Comparison of ENCODE assay signal across 7 mouse cellular contexts in genomic region chr5:99977516-99978301, GRCm38 (mm10). TPM values are rescaled to one million over a fixed set of nuclear protein-coding genes. Genes with fewer than 3 reads are reported as not detected.
DNase-seq lines count a peak whose midpoint lies in the region; ATAC-seq and TF ChIP-seq lines count a peak whose summit lies in the region.

No protein-coding gene starts in this region.

- H3K27ac ChIP-seq in intestine, embryonic 14.5 days (ENCODE audit: low read depth), result peak overlapping the region; percentile 100
- peak overlapping the region; percentile 100 for H3K27ac ChIP-seq in midbrain, embryonic 10.5 days (replicated peaks)
- peak overlapping the region; percentile 71 for H3K27ac ChIP-seq in small intestine, adult 2 months (ENCODE audit: insufficient read depth, low read depth, low read length)

- DNase-seq in adrenal gland, adult 18-20 months (ENCODE audit: low spot score in 2 of 2), result peak; percentile 68 to 74
- peak; percentile 86 for DNase-seq in embryo, embryonic 10.5 days (ENCODE audit: low spot score)
- peak; percentile 84 for DNase-seq in gastrocnemius, postnatal 14 days
- DNase-seq in intestine, embryonic 14.5 days (ENCODE audit: low spot score), result peak; percentile 88
- peak; percentile 66 to 76 for DNase-seq in left cerebral cortex, postnatal 36 days (ENCODE audit: low spot score in 2 of 2)
- peak; percentile 83 for DNase-seq in midbrain, embryonic 10.5 days (ENCODE audit: low spot score)

- under 1% methylated on average over 50 of the region's 50 CpGs for WGBS in intestine, embryonic 14.5 days
- under 1% methylated on average over 47 of the region's 50 CpGs for WGBS in midbrain, embryonic 10.5 days
- WGBS in small intestine, adult 2 months, result 1% methylated on average over 48 of the region's 50 CpGs

- peaks cover 29% of the 10 kb centered on the region for H3K4me1 ChIP-seq in intestine, embryonic 14.5 days (replicated peaks; ENCODE audit: control insufficient read depth, insufficient read depth, low read length)
- peaks cover 43% of the 10 kb centered on the region for H3K4me1 ChIP-seq in midbrain, embryonic 10.5 days
- peaks cover 8% of the 10 kb centered on the region; the same call in 1 of the 2 replicates for H3K4me1 ChIP-seq in small intestine, adult 2 months (ENCODE audit: control insufficient read depth, insufficient read depth, insufficient read length, low read length)

- peak overlapping the region; percentile 99 for H3K9ac ChIP-seq in intestine, embryonic 14.5 days (ENCODE audit: low read length)

- peak; percentile 58 for ATAC-seq in intestine, embryonic 14.5 days (replicated peaks; ENCODE audit: low FRiP score, low TSS enrichment, low read depth)

- H3K4me3 ChIP-seq in intestine, embryonic 14.5 days (ENCODE audit: low read depth, low read length), result peak overlapping the region; percentile 92
- peak overlapping the region; percentile 96 for H3K4me3 ChIP-seq in midbrain, embryonic 10.5 days
- peak overlapping the region; percentile 86 for H3K4me3 ChIP-seq in small intestine, adult 2 months (ENCODE audit: low read depth, low read length)

- TF ChIP-seq POLR2A in small intestine, adult 2 months (IDR thresholded peaks at IDR 0.05; ENCODE audit: low read depth, low read length), result peak; percentile 25; the same call in 1 of the 2 replicates

- peaks cover 14% of the 10 kb centered on the region for H3K36me3 ChIP-seq in intestine, embryonic 14.5 days (ENCODE audit: control insufficient read depth, insufficient read depth, low read length)
- H3K36me3 ChIP-seq in midbrain, embryonic 10.5 days, result peaks cover 44% of the 10 kb centered on the region
- peaks cover 3% of the 10 kb centered on the region for H3K36me3 ChIP-seq in small intestine, adult 2 months (ENCODE audit: control insufficient read depth, insufficient read depth, low read length)

- no peak for TF ChIP-seq CTCF in small intestine, adult 2 months (IDR thresholded peaks at IDR 0.05; ENCODE audit: extremely low read depth, insufficient read length, insufficient replicate concordance, low read depth, low read length)

- H3K9me3 ChIP-seq in intestine, embryonic 14.5 days (ENCODE audit: control insufficient read depth, low read length), result no peaks in the 10 kb centered on the region
- no peaks in the 10 kb centered on the region for H3K9me3 ChIP-seq in midbrain, embryonic 10.5 days (replicated peaks)

- intact Hi-C loops in gastrocnemius, postnatal 14 days (cut with DNase I; ENCODE audit: low total_unique reads), result no loop called here
- intact Hi-C loops in left cerebral cortex, postnatal 36 days (cut with DNase I), result no loop called here

- no peaks in the 10 kb centered on the region for H3K27me3 ChIP-seq in intestine, embryonic 14.5 days (replicated peaks; ENCODE audit: control insufficient read depth, insufficient read depth, low read length)
- no peaks in the 10 kb centered on the region for H3K27me3 ChIP-seq in midbrain, embryonic 10.5 days (ENCODE audit: low read depth, poor library complexity, severe bottlenecking)
- H3K27me3 ChIP-seq in small intestine, adult 2 months (ENCODE audit: control insufficient read depth, insufficient read depth, low read length), result no peaks in the 10 kb centered on the region

- peak overlapping the region; percentile 92 for H3K4me2 ChIP-seq in intestine, embryonic 14.5 days (ENCODE audit: low read length)

RNA-seq across cellular contexts. Expression of gene Hnrnpd, which starts 1.0 kb away (rescaled TPM):
- 10 to 100 TPM; 82.5 to 88.8 TPM for total RNA-seq in adrenal gland, adult 18-20 months (2021)
- 10 to 100 TPM; 74.9 to 93.6 TPM for total RNA-seq in gastrocnemius, postnatal 14 days (2021)
- polyA plus RNA-seq in intestine, embryonic 14.5 days (2014; fragmentation: Nextera tagmentation; extraction: Ambion mirVana), result 142 and 148 TPM in 2 replicates
- total RNA-seq in left cerebral cortex, postnatal 36 days (2021), result 100 to 1,000 TPM; 178 to 207 TPM
- 207 and 256 TPM in 2 replicates for polyA plus RNA-seq in midbrain, embryonic 10.5 days (2016; fragmentation: Nextera tagmentation; extraction: Ambion mirVana)
- 22.4 and 79.4 TPM in 2 replicates for polyA plus RNA-seq in small intestine, adult 2 months (2012; rRNA removed)

RNA-seq across cellular contexts. Expression of gene 4930524J08Rik, which starts 1.2 kb away (rescaled TPM):
- total RNA-seq in adrenal gland, adult 18-20 months (2021), result 1 to 10 TPM; 1.8 to 2.0 TPM
- total RNA-seq in gastrocnemius, postnatal 14 days (2021), result under 1 TPM; 0.55 to 0.64 TPM
- polyA plus RNA-seq in intestine, embryonic 14.5 days (2014; fragmentation: Nextera tagmentation; extraction: Ambion mirVana), result 1.6 and 3.2 TPM in 2 replicates
- 1 to 10 TPM; 1.2 to 1.9 TPM for total RNA-seq in left cerebral cortex, postnatal 36 days (2021)
- 1.8 and 2.4 TPM in 2 replicates for polyA plus RNA-seq in midbrain, embryonic 10.5 days (2016; fragmentation: Nextera tagmentation; extraction: Ambion mirVana)
- 1.8 and 5.6 TPM in 2 replicates for polyA plus RNA-seq in small intestine, adult 2 months (2012; rRNA removed)

Comparison
In these comparisons a context has a peak if more than half of its experiments do, and no peak if none do; other contexts are left out.
1. Peak in every context shown above with its lines: DNase-seq, ATAC-seq, H3K4me3 ChIP-seq and H3K27ac ChIP-seq.